Mouse (Mus musculus) stomach, postnatal 0 days (tissue): Measurements from ENCODE around the gene Atp13a1.

Experiments
- CTCF ChIP-seq: IDR thresholded peaks from 2 replicates; pipeline ENCODE4 v1.5.1; 2016; ENCODE audit warnings: antibody characterized with exemption, low read depth, mild to moderate bottlenecking, moderate library complexity
- EP300 ChIP-seq: optimal IDR thresholded peaks from 2 replicates; pipeline ENCODE3; 2016; ENCODE audit warnings: antibody characterized with exemption

DNA sequence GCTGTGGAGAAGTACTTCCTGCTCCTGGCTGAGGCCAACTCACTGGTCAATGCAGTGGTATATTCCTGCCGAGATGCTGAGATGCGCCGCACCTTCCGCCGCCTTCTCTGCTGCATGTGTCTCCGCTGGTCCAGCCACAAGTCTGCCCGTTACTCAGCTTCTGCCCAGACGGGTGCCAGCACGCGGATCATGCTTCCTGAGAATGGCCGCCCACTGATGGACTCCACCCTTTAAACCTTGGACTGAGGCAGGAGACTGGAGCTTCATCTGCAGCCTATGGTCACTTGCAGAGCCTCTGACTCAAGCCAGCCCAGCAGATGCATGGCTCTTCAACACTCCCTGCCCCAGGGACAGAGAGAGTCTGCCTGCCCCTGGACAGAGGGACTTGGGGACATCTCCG is 35.4 kb downstream of the Atp13a1 start:
- TF ChIP-seq EP300 (no peak), CTCF (no peak)
